Mouse (Mus musculus) thymus, adult 2 months (tissue): ENCODE measurements around the gene Vmn1r1.

Experiments
- CTCF ChIP-seq: fragments of 200-500 bp; IDR thresholded peaks from 2 replicates; pipeline ENCODE4 v1.5.1; 2012; ENCODE audit warnings: mild to moderate bottlenecking, control low read depth, low read length, moderate library complexity, borderline replicate concordance; ENCODE audit not compliant: control insufficient read depth, poor library complexity, insufficient read depth; ENCODE audit errors: extremely low read depth
- POLR2A ChIP-seq: fragments of 200-500 bp; IDR thresholded peaks from 2 replicates; pipeline ENCODE4 v1.6.1; 2012; ENCODE audit warnings: mild to moderate bottlenecking, low read length, control low read depth, moderate library complexity; ENCODE audit not compliant: control insufficient read depth, poor library complexity, insufficient read depth; ENCODE audit errors: extremely low read depth

GRCm38 (mm10) chr1:182142725-182143124, 21.6 kb downstream of the Vmn1r1 start:
- TF ChIP-seq CTCF: no peak
- no peak for TF ChIP-seq POLR2A
